Mouse (Mus musculus): ENCODE measurements around the gene Arhgef18.

DNA sequence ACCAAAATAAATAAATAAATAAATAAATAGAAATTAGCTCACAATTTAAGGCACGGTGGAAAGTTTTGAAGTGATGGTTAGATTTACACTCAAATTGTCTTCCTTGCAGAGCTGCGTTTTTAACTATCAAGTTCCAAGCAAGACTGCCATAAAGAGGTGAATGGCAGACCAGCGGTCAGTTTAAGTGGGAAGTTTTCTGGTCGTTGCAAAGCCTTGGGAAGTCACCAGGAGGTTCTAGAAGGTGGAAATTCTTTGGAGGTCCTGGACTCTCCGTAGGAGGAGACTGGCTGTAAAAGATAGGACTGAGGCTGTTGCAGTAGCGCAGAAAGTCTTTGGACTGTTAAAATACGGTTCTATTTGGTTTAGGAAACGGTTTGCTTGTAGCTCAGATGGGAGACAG, 106.9 kb downstream of the Arhgef18 start:
- TF ChIP-seq EP300 (IDR thresholded peaks at IDR 0.05; ENCODE audit: low read depth) (no peak), CTCF (IDR thresholded peaks at IDR 0.05; ENCODE audit: low read depth) (no peak)
